Mouse (Mus musculus) kidney, adult 9 months (tissue): ENCODE results near the gene Prss8.

ENCODE experiments used
- DNase-seq: peaks from one replicate; pipeline ENCODE4 v3.0.0; 2022

Gene Prss8

GRCm38 (mm10) chr7:127894480-127894879, 35.4 kb downstream of the Prss8 start:
- DNase-seq = peak; percentile 71

GRCm38 (mm10) chr7:127890798-127891197, 39.1 kb downstream of the Prss8 start, which contains the start of gene Prss53:
TSS of gene Prss53 (minus strand) at chr7:127890970.
- DNase-seq = peak; percentile 86

GRCm38 (mm10) chr7:127888821-127889220, 41.1 kb downstream of the Prss8 start:
- no peak for DNase-seq

- no peak for DNase-seq
Measured at GRCm38 (mm10) chr7:127887781-127888180, 42.1 kb downstream of the Prss8 start.

- no peak for DNase-seq
Measured at GRCm38 (mm10) chr7:127887191-127887590, 42.7 kb downstream of the Prss8 start.

- DNase-seq = no peak
Measured at GRCm38 (mm10) chr7:127886551-127886950, 43.4 kb downstream of the Prss8 start.

- DNase-seq = no peak
Measured at GRCm38 (mm10) chr7:127885951-127886350, 44.0 kb downstream of the Prss8 start.

- no peak for DNase-seq
Measured at GRCm38 (mm10) chr7:127880431-127880830, 49.5 kb downstream of the Prss8 start.

- DNase-seq = no peak
Measured at GRCm38 (mm10) chr7:127879301-127879700, 50.6 kb downstream of the Prss8 start.

GRCm38 (mm10) chr7:127876467-127877348, 53.2 kb downstream of the Prss8 start, which contains the start of gene Zfp668:
TSS of gene Zfp668 (minus strand) at chr7:127876828.
- DNase-seq = peak; percentile 94

GRCm38 (mm10) chr7:127876041-127876466, 53.9 kb downstream of the Prss8 start, which contains the start of gene Zfp646:
TSS of gene Zfp646 (plus strand) at chr7:127876221.
- peak; percentile 74 for DNase-seq
